Mouse (Mus musculus): ENCODE measurements around the gene Gch1. TPM values are rescaled to one million over a fixed set of nuclear protein-coding genes. Genes with fewer than 3 reads are reported as not detected.
A peak's percentile ranks its signal among the peaks of the same experiment; 100 is the strongest.
"Not testable (repeated sequence)": the region's sequence is repeated elsewhere in the genome, so short reads cannot be mapped to it uniquely, and the experiment has no call there.

Gch1 gene
- polyA plus RNA-seq, 1 experiment from 2014 or later = 2.6 TPM

DNA sequence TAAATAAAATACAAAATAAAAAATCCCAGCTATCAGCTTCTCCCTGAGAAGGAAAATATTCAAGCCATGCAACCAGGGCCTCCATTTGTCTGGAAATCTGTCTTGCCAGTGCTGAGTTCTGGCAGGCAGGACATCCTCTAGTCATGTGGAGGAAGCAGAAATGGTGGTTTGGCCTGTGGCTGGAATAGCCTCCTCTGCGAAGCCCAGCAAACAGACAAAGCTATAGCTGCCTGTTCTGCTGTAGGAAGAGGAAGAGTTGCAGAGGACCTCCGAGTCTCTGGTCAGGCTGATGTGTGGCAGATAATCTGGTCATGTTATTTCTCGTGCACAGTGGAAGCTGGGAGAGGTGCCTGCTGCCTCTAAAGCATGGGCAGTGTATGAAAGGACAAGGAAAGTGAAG lies 50.4 kb downstream of the Gch1 start:
- ATAC-seq (ENCODE audit: low read depth) = no peak
- WGBS = 84% methylated on average over 3 of the region's 3 CpGs

GRCm38 (mm10) chr14:47136637-47137036 lies 52.6 kb downstream of the Gch1 start:
- Histone ChIP-seq H3K9ac (no peak overlapping the region), H3K27ac (replicated peaks) (no peak overlapping the region), H3K4me3 (no peak overlapping the region), H3K27me3 (no peaks in the 10 kb centered on the region), H3K4me2 (no peak overlapping the region), H3K4me1 (replicated peaks) (0 out of 2 replicates have a peak, but pooled peaks cover 8% of the 10 kb centered on the region), H3K36me3 (no peaks in the 10 kb centered on the region), H3K9me3 (no peaks in the 10 kb centered on the region)
- ATAC-seq (ENCODE audit: low read depth) = no peak
- WGBS = 75% methylated on average over 5 of the region's 5 CpGs

More for the DNA sequence above, 50.4 kb downstream of the Gch1 start:
- no peak overlapping the region for H3K27ac ChIP-seq (replicated peaks)
- no peak overlapping the region for H3K4me3 ChIP-seq
- 0 out of 2 replicates have a peak, but pooled peaks cover 1% of the 10 kb centered on the region for H3K4me1 ChIP-seq (replicated peaks)
- H3K4me2 ChIP-seq = no peak overlapping the region
- H3K27me3 ChIP-seq = no peaks in the 10 kb centered on the region
- no peaks in the 10 kb centered on the region for H3K36me3 ChIP-seq
- H3K9ac ChIP-seq = no peak overlapping the region
- no peaks in the 10 kb centered on the region for H3K9me3 ChIP-seq

GRCm38 (mm10) chr14:47133948-47134347 lies 55.3 kb downstream of the Gch1 start:
- WGBS = 59% methylated on average over 10 of the region's 10 CpGs
- no peaks in the 10 kb centered on the region for H3K36me3 ChIP-seq
- no peaks in the 10 kb centered on the region for H3K27me3 ChIP-seq
- no peak overlapping the region for H3K4me3 ChIP-seq
- peak; percentile 67; the same call in 1 of the 2 replicates for ATAC-seq (ENCODE audit: low read depth)
- no peak overlapping the region for H3K9ac ChIP-seq
- no peak overlapping the region for H3K27ac ChIP-seq (replicated peaks)
- H3K9me3 ChIP-seq = no peaks in the 10 kb centered on the region
- H3K4me1 ChIP-seq (replicated peaks) = 0 out of 2 replicates have a peak, but pooled peaks cover 8% of the 10 kb centered on the region
- no peak overlapping the region for H3K4me2 ChIP-seq

GRCm38 (mm10) chr14:47127987-47128386 lies 61.2 kb downstream of the Gch1 start:
- ATAC-seq (ENCODE audit: low read depth) = no peak
- 91% methylated on average over 5 of the region's 5 CpGs for WGBS

GRCm38 (mm10) chr14:47117522-47117921 lies 71.7 kb downstream of the Gch1 start:
- no peaks in the 10 kb centered on the region for H3K27me3 ChIP-seq
- H3K27ac ChIP-seq (replicated peaks) = no peak overlapping the region
- no peak overlapping the region for H3K4me2 ChIP-seq
- H3K4me1 ChIP-seq (replicated peaks) = no peaks in the 10 kb centered on the region
- ATAC-seq (ENCODE audit: low read depth) = no peak
- no peaks in the 10 kb centered on the region for H3K36me3 ChIP-seq
- no peaks in the 10 kb centered on the region for H3K9me3 ChIP-seq
- no peak overlapping the region for H3K4me3 ChIP-seq
- no peak overlapping the region for H3K9ac ChIP-seq
- 74% methylated on average over 7 of the region's 7 CpGs for WGBS

More at GRCm38 (mm10) chr14:47127987-47128386, 61.2 kb downstream of the Gch1 start:
- Histone ChIP-seq H3K36me3 (no peaks in the 10 kb centered on the region), H3K27me3 (no peaks in the 10 kb centered on the region), H3K9me3 (no peaks in the 10 kb centered on the region), H3K4me1 (replicated peaks) (no peaks in the 10 kb centered on the region; the same call in 1 of the 2 replicates), H3K27ac (replicated peaks) (no peak overlapping the region), H3K4me3 (no peak overlapping the region), H3K9ac (no peak overlapping the region), H3K4me2 (no peak overlapping the region)

DNA sequence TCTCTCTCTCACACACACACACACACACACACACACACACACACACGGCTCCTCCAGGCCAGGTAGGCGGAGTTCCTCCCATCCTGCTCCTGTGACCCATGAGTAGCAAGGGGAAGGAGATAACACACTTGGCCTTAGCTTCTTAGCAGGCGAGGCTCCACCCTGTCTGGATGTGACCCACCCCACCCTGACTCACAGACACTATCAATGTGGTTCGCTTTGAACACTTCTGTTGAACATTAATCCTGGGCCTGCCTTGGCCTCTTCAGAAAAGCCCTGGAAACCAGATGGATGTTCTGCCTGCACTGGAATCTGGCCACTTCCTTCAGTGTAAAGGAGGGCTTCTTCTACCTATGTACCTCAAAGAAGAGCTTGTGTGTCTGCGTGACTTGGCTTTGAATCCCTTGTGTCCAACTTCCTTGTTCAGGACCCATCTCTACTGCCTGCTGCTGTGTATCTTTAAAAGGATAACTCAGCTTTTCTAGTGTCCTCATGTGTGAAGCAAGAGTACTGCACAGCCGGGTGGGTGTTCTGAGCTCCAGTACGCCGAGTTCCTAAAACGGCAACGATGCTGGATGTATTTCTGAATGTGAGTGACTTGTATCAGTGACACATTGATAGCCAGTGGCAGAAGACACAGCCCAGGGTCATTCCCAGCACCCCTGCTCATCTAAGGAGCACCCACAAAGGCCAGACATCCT lies 73.0 kb downstream of the Gch1 start:
- no peak for ATAC-seq (ENCODE audit: low read depth)
- no peaks in the 10 kb centered on the region for H3K27me3 ChIP-seq
- WGBS = 83% methylated on average over 10 of the region's 10 CpGs
- no peak overlapping the region for H3K27ac ChIP-seq (replicated peaks)
- H3K4me3 ChIP-seq = no peak overlapping the region
- no peak overlapping the region for H3K4me2 ChIP-seq
- H3K4me1 ChIP-seq (replicated peaks) = no peaks in the 10 kb centered on the region
- no peaks in the 10 kb centered on the region for H3K36me3 ChIP-seq
- no peak overlapping the region for H3K9ac ChIP-seq
- H3K9me3 ChIP-seq = no peaks in the 10 kb centered on the region

GRCm38 (mm10) chr14:47115154-47115553 lies 74.1 kb downstream of the Gch1 start:
- H3K4me3 ChIP-seq = no peak overlapping the region
- no peaks in the 10 kb centered on the region for H3K36me3 ChIP-seq
- no peaks in the 10 kb centered on the region for H3K9me3 ChIP-seq
- WGBS = 68% methylated on average over 8 of the region's 9 CpGs
- H3K4me1 ChIP-seq (replicated peaks) = no peaks in the 10 kb centered on the region
- no peak overlapping the region for H3K27ac ChIP-seq (replicated peaks)
- H3K4me2 ChIP-seq = no peak overlapping the region
- no peaks in the 10 kb centered on the region for H3K27me3 ChIP-seq
- H3K9ac ChIP-seq = no peak overlapping the region
- ATAC-seq (ENCODE audit: low read depth) = no peak

DNA sequence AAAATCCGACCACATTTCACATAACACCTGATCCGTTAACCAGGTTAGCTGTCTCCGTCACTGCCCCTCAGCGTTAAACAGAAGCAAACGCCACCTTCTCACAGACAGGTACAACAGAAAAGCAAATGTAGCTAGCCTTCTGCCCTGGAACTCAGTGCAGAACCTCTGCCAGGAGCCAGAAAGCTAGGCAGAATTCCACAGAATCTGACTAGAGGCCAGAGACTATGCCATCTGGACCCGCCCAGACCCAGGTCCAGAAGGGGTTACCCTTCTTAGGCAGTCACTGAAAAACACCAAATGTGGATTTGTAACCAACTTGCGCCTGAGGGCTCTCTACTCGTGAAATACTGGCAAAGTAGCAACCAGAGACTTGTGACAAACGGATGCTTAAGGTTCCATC lies 77.9 kb downstream of the Gch1 start:
- H3K4me3 ChIP-seq = no peak overlapping the region
- no peak overlapping the region for H3K4me2 ChIP-seq
- no peaks in the 10 kb centered on the region for H3K4me1 ChIP-seq (replicated peaks)
- H3K9ac ChIP-seq = no peak overlapping the region
- H3K27me3 ChIP-seq = no peaks in the 10 kb centered on the region
- ATAC-seq (ENCODE audit: low read depth) = no peak
- H3K36me3 ChIP-seq = no peaks in the 10 kb centered on the region
- H3K9me3 ChIP-seq = no peaks in the 10 kb centered on the region
- no peak overlapping the region for H3K27ac ChIP-seq (replicated peaks)
- 49% methylated on average over 9 of the region's 9 CpGs for WGBS

DNA sequence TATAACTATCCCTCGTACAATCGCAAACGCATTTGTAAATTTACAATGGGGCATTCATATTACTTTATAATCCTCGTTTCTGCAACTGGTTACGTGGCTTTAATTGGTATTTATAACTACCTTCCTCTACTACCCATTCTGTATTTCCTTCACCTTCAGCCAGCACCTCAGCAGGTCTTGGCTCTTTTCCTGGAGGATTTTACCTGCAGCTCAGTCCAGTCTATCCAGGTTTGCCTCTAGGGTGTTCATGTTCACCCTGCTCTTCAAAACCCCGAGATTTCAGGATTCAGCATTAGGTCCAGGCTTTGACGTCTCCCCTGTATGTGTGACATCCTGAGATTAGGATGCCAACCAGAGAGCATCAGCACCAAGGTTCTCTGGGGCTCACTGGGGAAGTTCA lies 78.8 kb downstream of the Gch1 start:
- not testable (repeated sequence) for H3K9ac ChIP-seq; H3K4me2 ChIP-seq; H3K4me3 ChIP-seq; H3K27ac ChIP-seq (replicated peaks); H3K36me3 ChIP-seq; H3K4me1 ChIP-seq (replicated peaks); H3K9me3 ChIP-seq; H3K27me3 ChIP-seq; ATAC-seq (ENCODE audit: low read depth)
- WGBS = 87% methylated on average over 7 of the region's 7 CpGs

DNA sequence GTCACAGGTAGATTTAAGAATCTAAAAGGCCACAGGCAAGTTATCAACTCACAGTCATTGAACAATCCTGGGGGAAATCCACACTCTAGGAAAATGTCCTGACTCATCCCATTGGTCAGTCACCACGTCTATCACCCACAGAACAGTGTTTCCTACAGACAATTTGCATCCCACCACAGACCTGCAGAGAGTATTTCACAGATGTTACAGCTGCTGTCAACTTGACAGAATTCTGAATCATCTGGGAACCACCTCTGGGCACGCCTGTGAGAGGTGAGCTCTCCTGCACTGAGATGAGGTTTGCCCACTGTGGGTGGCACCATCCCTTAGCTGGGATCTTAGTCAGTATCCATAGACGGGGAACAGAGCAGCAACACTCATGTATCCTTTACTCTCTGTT lies 81.8 kb downstream of the Gch1 start:
- H3K4me2 ChIP-seq = no peak overlapping the region
- no peak overlapping the region for H3K4me3 ChIP-seq
- no peak overlapping the region for H3K27ac ChIP-seq (replicated peaks)
- H3K9me3 ChIP-seq = no peaks in the 10 kb centered on the region
- 89% methylated on average over 3 of the region's 3 CpGs for WGBS
- no peak for ATAC-seq (ENCODE audit: low read depth)
- H3K27me3 ChIP-seq = no peaks in the 10 kb centered on the region
- 0 out of 2 replicates have a peak, but pooled peaks cover 4% of the 10 kb centered on the region for H3K4me1 ChIP-seq (replicated peaks)
- no peak overlapping the region for H3K9ac ChIP-seq
- H3K36me3 ChIP-seq = no peaks in the 10 kb centered on the region

DNA sequence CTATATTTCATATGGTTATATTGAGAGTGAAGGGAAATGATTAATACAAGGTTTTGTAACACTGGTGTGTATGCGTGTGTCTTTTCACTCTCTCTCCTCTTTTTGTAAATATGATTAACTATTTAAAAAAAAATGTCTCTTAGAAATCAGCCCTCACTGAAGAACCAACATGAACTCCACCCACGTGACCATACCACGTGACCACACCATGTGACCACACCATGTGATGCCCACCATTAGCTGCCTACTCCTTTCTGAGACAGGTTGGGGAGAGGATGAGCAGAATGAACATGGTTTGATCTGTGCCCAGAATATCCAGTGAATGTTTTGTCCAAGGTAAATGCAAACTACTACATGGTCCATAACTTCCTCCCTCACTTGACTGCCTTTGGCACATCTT lies 83.5 kb downstream of the Gch1 start:
- no peak for ATAC-seq (ENCODE audit: low read depth)
- 97% methylated on average over 3 of the region's 3 CpGs for WGBS
- Histone ChIP-seq H3K36me3 (no peaks in the 10 kb centered on the region), H3K4me3 (no peak overlapping the region), H3K27ac (replicated peaks) (no peak overlapping the region), H3K9me3 (no peaks in the 10 kb centered on the region), H3K4me2 (no peak overlapping the region), H3K4me1 (replicated peaks) (0 out of 2 replicates have a peak, but pooled peaks cover 4% of the 10 kb centered on the region), H3K27me3 (no peaks in the 10 kb centered on the region), H3K9ac (no peak overlapping the region)

GRCm38 (mm10) chr14:47105174-47105557 lies 84.0 kb downstream of the Gch1 start:
- H3K9me3 ChIP-seq = no peaks in the 10 kb centered on the region
- 89% methylated on average over 3 of the region's 3 CpGs for WGBS
- no peak for ATAC-seq (ENCODE audit: low read depth)
- H3K36me3 ChIP-seq = no peaks in the 10 kb centered on the region
- no peak overlapping the region for H3K27ac ChIP-seq (replicated peaks)
- H3K4me3 ChIP-seq = no peak overlapping the region
- H3K9ac ChIP-seq = no peak overlapping the region
- H3K4me1 ChIP-seq (replicated peaks) = 0 out of 2 replicates have a peak, but pooled peaks cover 4% of the 10 kb centered on the region
- no peaks in the 10 kb centered on the region for H3K27me3 ChIP-seq
- no peak overlapping the region for H3K4me2 ChIP-seq
